Mouse (Mus musculus) ES-Bruce4 (cell line): ENCODE data around the gene Zdhhc8. TPM values are rescaled to one million over a fixed set of nuclear protein-coding genes. Genes with fewer than 3 reads are reported as not detected.
A peak's percentile ranks its signal among the peaks of the same experiment; 100 is the strongest.

Source experiments
- H3K27ac ChIP-seq: 2 replicates; pipeline ENCODE4 v1.5.1; 2012; ENCODE audit warnings: low read length, inconsistent platforms; ENCODE audit not compliant: insufficient read depth
- H3K27me3 ChIP-seq: 2 replicates; pipeline ENCODE4 v1.6.1; 2012; ENCODE audit warnings: mild to moderate bottlenecking, low read length, inconsistent platforms; ENCODE audit not compliant: control insufficient read depth, poor library complexity, insufficient read depth, severe bottlenecking
- H3K36me3 ChIP-seq: 2 replicates; pipeline ENCODE4 v1.6.1; 2012; ENCODE audit warnings: inconsistent platforms, mild to moderate bottlenecking, low read length, moderate library complexity; ENCODE audit not compliant: control insufficient read depth, poor library complexity, insufficient read depth, severe bottlenecking
- H3K4me1 ChIP-seq: one replicate; pipeline ENCODE4 v1.8.1; 2011; ENCODE audit warnings: low read length; ENCODE audit not compliant: control insufficient read depth, insufficient read depth
- H3K4me3 ChIP-seq: 2 replicates; pipeline ENCODE4 v1.5.1; 2011; ENCODE audit warnings: low read depth, mild to moderate bottlenecking, low read length
- H3K9ac ChIP-seq: 2 replicates; pipeline ENCODE4 v1.6.1; 2012; ENCODE audit warnings: low read depth, mild to moderate bottlenecking, inconsistent platforms; ENCODE audit not compliant: poor library complexity, severe bottlenecking
- H3K9me3 ChIP-seq: replicated peaks from 2 replicates; pipeline ENCODE4 v1.6.1; 2012; ENCODE audit warnings: mild to moderate bottlenecking, low read length, inconsistent platforms; ENCODE audit not compliant: control insufficient read depth, poor library complexity, insufficient read depth, severe bottlenecking
- CTCF ChIP-seq: IDR thresholded peaks from one replicate; pipeline ENCODE4 v1.8.1; 2011; ENCODE audit warnings: low read depth, low read length
- EP300 ChIP-seq: IDR thresholded peaks from 2 replicates; pipeline ENCODE4 v1.6.1; 2011; ENCODE audit warnings: low read depth, low read length; ENCODE audit not compliant: insufficient read depth
- POLR2A ChIP-seq: IDR thresholded peaks from one replicate; pipeline ENCODE4 v1.8.1; 2011; ENCODE audit warnings: low read length; ENCODE audit not compliant: insufficient read depth
- polyA plus RNA-seq: library from polyadenylated mRNA; stranded (reverse); fragments of >200 nt; gene quantifications from 2 replicates; pipeline ENCODE4 v1.2.4, GENCODE M21; 2011; ENCODE audit warnings: low read depth; ENCODE audit not compliant: missing spikeins, insufficient read depth, insufficient read length

The Zdhhc8 gene
- polyA plus RNA-seq, 1 experiment = 11.7 TPM

DNA sequence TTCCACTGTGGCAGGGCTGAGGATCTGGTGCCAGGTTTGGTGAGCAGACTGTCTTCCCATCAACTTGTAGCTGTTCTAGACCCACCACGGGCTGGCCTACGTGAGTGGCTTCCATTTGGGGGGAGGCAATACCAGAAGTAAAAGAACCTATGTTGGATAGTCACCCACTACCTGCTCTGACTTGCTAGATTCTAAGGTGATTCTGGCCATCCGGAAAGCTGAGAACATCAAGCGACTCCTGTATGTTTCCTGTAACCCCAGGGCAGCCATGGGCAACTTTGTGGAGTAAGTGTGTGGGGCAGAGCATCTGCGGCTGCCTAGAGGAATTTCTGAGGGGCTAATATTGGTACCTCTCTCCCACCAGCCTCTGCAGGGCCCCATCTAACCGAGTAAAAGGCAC lies 17.8 kb upstream of the Zdhhc8 start:
- Histone ChIP-seq H3K36me3 (peaks cover 66% of the 10 kb centered on the region), H3K4me1 (peaks cover 3% of the 10 kb centered on the region), H3K27me3 (no peaks in the 10 kb centered on the region), H3K9me3 (no peaks in the 10 kb centered on the region), H3K9ac (no peak overlapping the region), H3K4me3 (no peak overlapping the region), H3K27ac (no peak overlapping the region)
- TF ChIP-seq CTCF (no peak), EP300 (no peak), POLR2A (no peak)

DNA sequence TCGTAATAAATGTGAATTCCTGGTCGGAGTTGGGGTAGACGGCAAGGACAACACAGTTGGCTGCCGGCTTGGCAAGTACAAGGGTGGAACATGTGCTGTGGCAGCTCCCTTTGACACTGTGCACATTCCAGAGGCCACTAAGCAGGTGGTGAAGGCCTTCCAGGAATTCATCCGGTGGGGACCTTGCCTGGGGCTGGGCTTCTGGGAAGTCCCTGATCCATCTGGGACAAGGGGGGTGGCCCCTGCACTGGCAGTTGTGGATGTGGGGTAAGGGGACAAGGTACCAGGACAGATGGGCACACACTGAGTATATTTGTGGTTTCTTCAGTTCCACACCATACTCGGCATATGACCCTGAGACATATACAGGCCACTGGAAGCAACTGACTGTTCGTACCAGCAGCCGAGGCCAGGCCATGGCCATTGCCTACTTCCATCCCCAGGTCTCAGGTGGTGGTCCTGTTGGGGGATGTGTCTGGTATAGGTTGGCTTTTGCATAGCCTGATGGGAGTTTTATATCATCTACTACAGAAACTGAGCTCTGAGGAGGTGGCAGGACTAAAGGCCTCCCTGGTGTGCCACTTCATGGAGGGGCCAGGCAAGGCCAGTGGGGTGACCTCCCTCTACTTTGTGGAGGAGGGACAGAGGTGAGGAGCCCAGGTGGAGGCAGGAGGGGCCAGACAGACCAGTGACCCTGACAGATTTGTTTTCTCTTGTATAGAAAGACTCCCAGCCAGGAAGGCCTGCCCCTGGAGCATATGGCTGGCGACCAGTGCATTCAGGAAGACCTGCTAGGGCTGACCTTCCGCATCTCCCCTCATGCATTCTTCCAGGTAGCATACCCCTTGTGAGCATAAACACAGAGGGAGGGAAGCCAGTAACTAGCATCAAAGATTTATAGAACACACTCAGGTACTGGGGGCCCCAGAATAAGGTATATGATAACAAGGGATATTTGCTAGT lies 16.2 kb upstream of the Zdhhc8 start:
- H3K27ac ChIP-seq = no peak overlapping the region
- no peaks in the 10 kb centered on the region for H3K9me3 ChIP-seq
- no peak overlapping the region for H3K4me3 ChIP-seq
- no peak for TF ChIP-seq POLR2A
- TF ChIP-seq EP300 = no peak
- TF ChIP-seq CTCF = no peak
- H3K9ac ChIP-seq = peak overlapping the region; percentile 12; the same call in 1 of the 2 replicates
- peaks cover 3% of the 10 kb centered on the region for H3K4me1 ChIP-seq
- H3K36me3 ChIP-seq = peaks cover 62% of the 10 kb centered on the region
- no peaks in the 10 kb centered on the region for H3K27me3 ChIP-seq

DNA sequence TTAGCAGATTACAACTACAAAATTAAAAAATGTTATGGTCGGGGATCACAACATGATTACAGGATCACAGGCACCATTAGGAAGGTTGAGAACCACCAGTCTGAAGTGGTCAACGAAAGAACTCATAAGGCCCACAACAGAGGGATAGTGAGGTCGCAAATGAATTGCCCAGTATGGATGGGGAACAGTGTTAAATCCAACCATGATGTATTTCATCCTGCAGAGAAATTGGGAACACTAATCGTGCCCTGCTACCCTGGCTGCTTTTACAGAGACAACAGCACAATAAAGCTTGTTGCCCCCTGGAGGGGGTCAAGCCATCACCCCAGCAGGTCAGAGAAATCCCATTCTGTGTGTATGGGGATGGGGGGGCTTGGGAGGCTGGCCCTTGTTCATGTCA lies 15.3 kb upstream of the Zdhhc8 start:
- Histone ChIP-seq H3K4me1 (peaks cover 3% of the 10 kb centered on the region), H3K27me3 (no peaks in the 10 kb centered on the region), H3K9ac (peak overlapping the region; percentile 86; the same call in 1 of the 2 replicates), H3K9me3 (no peaks in the 10 kb centered on the region), H3K36me3 (peaks cover 64% of the 10 kb centered on the region), H3K4me3 (no peak overlapping the region), H3K27ac (no peak overlapping the region)
- TF ChIP-seq EP300 = no peak
- TF ChIP-seq CTCF = no peak
- TF ChIP-seq POLR2A = no peak

DNA sequence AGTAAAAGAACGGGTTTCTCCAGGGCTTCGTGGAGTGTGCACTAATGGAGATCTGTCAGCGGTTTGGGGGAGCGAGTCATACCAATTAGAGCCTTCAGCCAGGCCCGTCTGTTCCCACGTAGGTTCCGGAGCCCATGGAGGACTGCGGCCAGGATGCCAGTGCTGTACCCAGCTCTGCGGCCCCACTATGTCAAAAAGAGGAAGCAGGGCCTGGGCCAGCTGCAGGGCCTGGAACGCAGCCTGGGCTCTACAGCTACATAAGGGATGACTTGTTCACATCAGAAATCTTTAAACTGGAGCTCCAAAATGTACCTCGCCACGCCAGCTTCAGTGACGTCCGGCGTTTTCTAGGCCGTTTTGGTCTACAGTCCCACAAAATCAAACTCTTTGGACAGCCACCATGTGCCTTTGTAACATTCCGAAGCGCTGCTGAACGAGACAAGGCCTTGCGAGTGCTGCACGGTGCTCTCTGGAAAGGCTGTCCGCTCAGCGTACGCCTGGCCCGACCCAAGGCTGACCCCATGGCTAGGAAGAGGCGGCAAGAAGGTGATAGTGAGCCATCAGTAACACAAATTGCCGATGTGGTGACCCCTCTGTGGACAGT lies 14.5 kb upstream of the Zdhhc8 start:
- Histone ChIP-seq H3K4me1 (peaks cover 3% of the 10 kb centered on the region), H3K9ac (peak overlapping the region; percentile 86), H3K9me3 (no peaks in the 10 kb centered on the region), H3K27ac (no peak overlapping the region), H3K4me3 (peak overlapping the region; percentile 90), H3K36me3 (peaks cover 65% of the 10 kb centered on the region), H3K27me3 (no peaks in the 10 kb centered on the region)
- TF ChIP-seq POLR2A = no peak
- TF ChIP-seq EP300 = no peak
- TF ChIP-seq CTCF = no peak

DNA sequence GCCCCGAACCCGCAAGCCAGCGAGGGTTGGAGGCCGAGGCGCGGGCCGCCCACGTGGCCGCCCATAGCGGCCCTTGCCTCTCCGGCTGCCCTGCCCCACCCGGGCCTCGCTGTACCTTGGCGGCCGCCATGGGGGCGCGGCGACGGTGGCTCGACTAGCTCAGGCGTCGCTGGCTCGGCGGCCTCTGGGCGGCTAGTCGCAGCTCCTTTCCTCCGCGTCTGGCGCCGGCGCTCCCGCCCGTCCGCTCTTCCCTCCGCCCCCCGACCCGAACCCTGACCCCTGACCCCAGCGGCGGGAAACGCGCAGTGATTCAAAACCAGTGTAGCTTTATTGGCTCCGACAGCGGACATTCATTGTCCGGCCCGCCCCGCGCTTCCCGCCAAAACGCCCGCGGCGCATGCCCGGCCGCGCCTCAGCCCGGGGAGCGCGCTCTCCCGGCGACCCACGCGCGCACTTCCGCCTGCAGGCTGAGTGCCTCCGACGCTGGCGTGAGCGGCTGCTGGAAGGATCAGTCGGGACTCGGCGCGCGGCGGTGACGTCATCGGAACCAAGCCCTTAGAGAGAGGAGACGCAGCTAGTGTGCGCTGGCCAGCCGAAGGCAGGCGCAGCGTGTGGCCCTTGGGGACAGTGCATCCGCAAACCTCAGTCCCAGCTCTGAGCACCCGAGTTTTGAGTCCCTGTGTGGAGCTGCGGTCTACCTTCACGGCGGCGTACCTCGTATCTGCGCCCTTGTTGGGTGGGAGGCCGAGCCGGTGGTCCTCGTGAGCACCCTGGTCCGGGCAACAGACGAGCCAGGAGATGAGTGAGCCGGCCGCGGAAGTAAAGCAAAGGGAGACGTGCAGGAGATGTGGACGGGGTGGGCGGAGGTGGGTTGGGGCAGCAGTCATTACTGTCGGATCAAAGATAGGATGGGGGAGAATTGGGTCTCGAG lies 13.8 kb upstream of the Zdhhc8 start, which contains the start of the genes Trmt2a and Ranbp1:
Gene Trmt2a, plus strand, starts transcription at position 247 of the 931 bp plus-strand sequence.
Gene Ranbp1, minus strand, starts transcription at position 300 of the 931 bp plus-strand sequence.
- Histone ChIP-seq H3K36me3 (peaks cover 65% of the 10 kb centered on the region), H3K4me3 (peak within 1 kb of the TSS; percentile 98), H3K4me1 (peaks cover 3% of the 10 kb centered on the region), H3K27ac (peak within 1 kb of the TSS; percentile 24; the same call in 1 of the 2 replicates), H3K9ac (peak within 1 kb of the TSS; percentile 99), H3K9me3 (no peaks in the 10 kb centered on the region), H3K27me3 (no peaks in the 10 kb centered on the region)
- peak; percentile 34; the same call in 1 of the 2 replicates for TF ChIP-seq EP300
- no peak for TF ChIP-seq CTCF
- peak; percentile 92 for TF ChIP-seq POLR2A
